Mouse (Mus musculus) megakaryocyte, embryonic 14.5 days (primary cell): ENCODE data around the gene Ap1g1. TPM values are rescaled to one million over a fixed set of nuclear protein-coding genes. Genes with fewer than 3 reads are reported as not detected.

Experiments used
- H3K27me3 ChIP-seq: replicated peaks from 2 replicates; pipeline ENCODE3; 2012; ENCODE audit warnings: inconsistent platforms
- H3K36me3 ChIP-seq: replicated peaks from 2 replicates; pipeline ENCODE3; 2012; ENCODE audit warnings: low read length, inconsistent platforms, mixed read lengths
- H3K4me1 ChIP-seq: 2 replicates; pipeline ENCODE4 v1.6.1; 2012; ENCODE audit warnings: inconsistent platforms
- H3K4me3 ChIP-seq: replicated peaks from 2 replicates; pipeline ENCODE3; 2012; ENCODE audit warnings: moderate library complexity, mild to moderate bottlenecking, inconsistent platforms
- H3K9me3 ChIP-seq: 2 replicates; pipeline ENCODE4 v1.6.1; 2012; ENCODE audit warnings: inconsistent platforms
- FLI1 ChIP-seq: IDR thresholded peaks from 2 replicates; pipeline ENCODE4 v1.6.1; 2012; ENCODE audit warnings: low read length, inconsistent platforms, mixed read lengths
- GATA1 ChIP-seq: IDR thresholded peaks from 3 replicates; pipeline ENCODE4 v1.6.1; 2012; ENCODE audit warnings: mixed read lengths, low read length, inconsistent platforms, borderline replicate concordance
- polyA plus RNA-seq: library from polyadenylated mRNA; stranded (reverse); fragments of >175 nt; gene quantifications from 2 replicates; pipeline ENCODE4 v1.2.3, GENCODE M21; 2012; ENCODE audit warnings: low replicate concordance; ENCODE audit not compliant: insufficient read depth

Ap1g1 gene
- polyA plus RNA-seq, 1 experiment = 6.2 TPM

- Histone ChIP-seq H3K9me3 (no peaks in the 10 kb centered on the region), H3K27me3 (peaks cover 3% of the 10 kb centered on the region), H3K4me1 (peaks cover 53% of the 10 kb centered on the region), H3K4me3 (peak overlapping the region; percentile 58), H3K36me3 (no peaks in the 10 kb centered on the region)
- no peak for TF ChIP-seq FLI1
- no peak for TF ChIP-seq GATA1
Measured at GRCm38 (mm10) chr8:109780548-109780947, 2.2 kb downstream of the Ap1g1 start.

GRCm38 (mm10) chr8:109790938-109791337 is 12.6 kb downstream of the Ap1g1 start:
- peaks cover 29% of the 10 kb centered on the region for H3K36me3 ChIP-seq
- H3K9me3 ChIP-seq = no peaks in the 10 kb centered on the region
- H3K27me3 ChIP-seq = no peaks in the 10 kb centered on the region
- TF ChIP-seq GATA1 (no peak), FLI1 (no peak)
- H3K4me1 ChIP-seq = peaks cover 61% of the 10 kb centered on the region
- H3K4me3 ChIP-seq = peak overlapping the region; percentile 65

- Histone ChIP-seq H3K4me1 (peaks cover 58% of the 10 kb centered on the region), H3K27me3 (no peaks in the 10 kb centered on the region), H3K36me3 (peaks cover 23% of the 10 kb centered on the region), H3K9me3 (no peaks in the 10 kb centered on the region), H3K4me3 (no peak overlapping the region)
- TF ChIP-seq FLI1 = no peak
- TF ChIP-seq GATA1 = no peak
Measured at GRCm38 (mm10) chr8:109795166-109795565, 16.8 kb downstream of the Ap1g1 start.

- no peaks in the 10 kb centered on the region for H3K9me3 ChIP-seq
- no peak for TF ChIP-seq GATA1
- TF ChIP-seq FLI1 = no peak
- no peak overlapping the region for H3K4me3 ChIP-seq
- H3K27me3 ChIP-seq = no peaks in the 10 kb centered on the region
- peaks cover 44% of the 10 kb centered on the region for H3K4me1 ChIP-seq
- H3K36me3 ChIP-seq = peaks cover 28% of the 10 kb centered on the region
Measured at GRCm38 (mm10) chr8:109798721-109799120, 20.4 kb downstream of the Ap1g1 start.

DNA sequence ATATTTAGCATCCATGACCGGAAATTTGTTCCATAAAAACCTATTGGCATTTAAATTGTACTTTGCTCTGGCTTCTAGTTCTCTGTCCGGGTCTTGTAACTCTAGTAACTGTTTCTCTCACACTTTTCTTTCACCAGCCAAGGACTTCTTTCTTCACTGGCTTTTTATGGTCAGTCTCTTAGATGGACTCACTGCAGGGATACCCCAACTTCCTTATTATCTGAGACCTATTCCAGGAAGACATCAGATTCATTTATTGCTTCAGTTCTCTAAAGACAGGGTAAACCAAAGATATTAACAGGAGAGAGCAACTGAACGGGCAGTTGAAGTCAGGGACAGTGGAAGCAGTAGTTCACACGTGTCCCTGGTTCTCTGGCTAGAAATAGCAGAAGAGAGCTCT is 20.9 kb downstream of the Ap1g1 start:
- Histone ChIP-seq H3K36me3 (peaks cover 27% of the 10 kb centered on the region), H3K27me3 (no peaks in the 10 kb centered on the region), H3K4me1 (peaks cover 40% of the 10 kb centered on the region), H3K4me3 (no peak overlapping the region), H3K9me3 (no peaks in the 10 kb centered on the region)
- TF ChIP-seq FLI1 (no peak), GATA1 (no peak)

DNA sequence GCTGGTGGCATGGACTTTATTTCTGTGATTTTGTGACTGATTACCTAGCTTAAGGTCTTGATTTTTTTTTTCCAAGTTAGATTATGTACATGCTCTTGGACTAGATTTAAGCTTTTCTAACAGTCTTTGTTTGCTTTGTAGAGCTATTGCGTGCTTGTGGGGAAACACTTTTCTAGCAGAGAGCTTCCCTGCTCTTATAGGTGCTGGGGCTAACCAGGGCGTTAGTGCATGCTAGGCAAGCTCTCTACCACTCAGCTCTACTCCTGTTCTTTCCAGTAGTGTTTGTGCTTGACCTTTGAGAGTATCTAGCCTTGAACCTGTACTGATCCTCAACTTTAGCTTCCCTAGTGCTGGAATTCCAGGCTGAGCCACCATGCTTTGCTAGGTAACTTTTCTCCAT is 22.0 kb downstream of the Ap1g1 start:
- Histone ChIP-seq H3K4me1 (peaks cover 31% of the 10 kb centered on the region), H3K27me3 (no peaks in the 10 kb centered on the region), H3K9me3 (no peaks in the 10 kb centered on the region), H3K36me3 (peaks cover 30% of the 10 kb centered on the region), H3K4me3 (no peak overlapping the region)
- no peak for TF ChIP-seq FLI1
- TF ChIP-seq GATA1 = no peak

DNA sequence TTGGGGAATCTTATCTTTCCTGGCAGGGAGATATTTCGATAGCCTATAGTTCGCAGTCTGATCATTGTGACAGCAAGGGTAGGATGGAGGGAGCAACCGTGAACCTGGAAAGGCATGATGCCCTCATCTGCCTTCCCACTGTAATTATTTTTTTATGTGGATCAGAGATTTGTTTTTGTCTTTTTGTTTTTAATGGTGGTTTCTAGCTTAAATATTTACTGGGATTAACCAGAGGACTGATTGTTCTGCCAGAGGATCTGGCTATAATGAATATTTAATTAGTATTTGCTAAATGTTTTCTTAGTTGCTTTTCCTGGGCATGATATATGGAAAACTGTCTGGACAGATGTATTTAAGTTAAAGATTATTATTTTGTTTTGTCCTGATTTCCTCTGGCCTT is 24.9 kb downstream of the Ap1g1 start:
- TF ChIP-seq GATA1 (no peak), FLI1 (no peak)
- Histone ChIP-seq H3K4me3 (no peak overlapping the region), H3K27me3 (no peaks in the 10 kb centered on the region), H3K4me1 (peaks cover 27% of the 10 kb centered on the region), H3K9me3 (no peaks in the 10 kb centered on the region), H3K36me3 (peaks cover 52% of the 10 kb centered on the region)

DNA sequence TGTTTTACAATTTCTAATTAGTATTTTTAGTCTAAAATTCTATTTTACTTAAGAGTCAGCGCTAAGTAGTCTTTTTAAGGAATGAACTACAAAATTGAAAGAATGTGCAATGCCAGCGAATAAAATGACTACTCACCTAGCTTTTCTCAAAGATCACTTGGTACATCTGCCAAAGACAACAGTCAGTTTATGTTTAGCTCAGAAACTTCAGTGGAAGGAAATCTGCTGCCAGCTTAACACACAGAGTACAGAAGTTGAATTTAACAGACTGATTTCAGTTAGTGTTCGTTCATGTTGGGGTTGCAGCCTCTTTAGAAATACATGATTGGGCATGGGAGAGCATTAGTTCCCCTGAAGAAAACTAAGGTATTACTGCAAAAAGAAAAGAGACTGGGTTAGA is 25.4 kb downstream of the Ap1g1 start:
- Histone ChIP-seq H3K27me3 (no peaks in the 10 kb centered on the region), H3K36me3 (peaks cover 55% of the 10 kb centered on the region), H3K4me3 (no peak overlapping the region), H3K9me3 (no peaks in the 10 kb centered on the region), H3K4me1 (peaks cover 21% of the 10 kb centered on the region)
- TF ChIP-seq GATA1 (no peak), FLI1 (no peak)

DNA sequence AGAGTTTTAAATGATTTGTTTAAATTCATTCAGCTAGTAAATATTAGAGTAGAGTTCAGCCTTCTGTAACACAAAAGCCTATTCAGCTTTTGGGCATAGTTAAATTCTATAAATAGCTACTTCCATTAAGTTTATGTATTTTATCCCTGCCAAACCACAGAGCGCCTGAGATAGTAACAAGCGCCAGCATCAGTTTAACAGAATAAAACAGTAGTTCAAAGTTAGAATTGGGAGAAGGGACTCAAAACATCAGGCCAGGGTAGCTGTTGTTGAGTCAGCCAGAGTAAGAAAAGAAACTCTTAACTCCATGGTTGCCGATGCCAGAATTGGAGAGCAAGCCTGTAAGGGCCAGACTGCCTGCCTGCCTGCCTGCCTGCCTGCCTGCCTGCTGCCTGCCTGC is 28.2 kb downstream of the Ap1g1 start:
- H3K27me3 ChIP-seq = no peaks in the 10 kb centered on the region
- peaks cover 64% of the 10 kb centered on the region for H3K36me3 ChIP-seq
- TF ChIP-seq GATA1 (no peak), FLI1 (no peak)
- peaks cover 32% of the 10 kb centered on the region for H3K4me1 ChIP-seq
- no peak overlapping the region for H3K4me3 ChIP-seq
- H3K9me3 ChIP-seq = no peaks in the 10 kb centered on the region

GRCm38 (mm10) chr8:109807401-109808119 is 29.2 kb downstream of the Ap1g1 start:
- H3K9me3 ChIP-seq = no peaks in the 10 kb centered on the region
- H3K4me1 ChIP-seq = peaks cover 26% of the 10 kb centered on the region
- no peaks in the 10 kb centered on the region for H3K27me3 ChIP-seq
- peaks cover 68% of the 10 kb centered on the region for H3K36me3 ChIP-seq
- no peak for TF ChIP-seq FLI1
- no peak for TF ChIP-seq GATA1
- H3K4me3 ChIP-seq = no peak overlapping the region
